Mouse (Mus musculus) cerebellum, adult 2 months (tissue): ENCODE results near the gene Snx21. TPM values are rescaled to one million over a fixed set of nuclear protein-coding genes. Genes with fewer than 3 reads are reported as not detected.
A peak's percentile ranks its signal among the peaks of the same experiment; 100 is the strongest.

Experiments used
- DNase-seq, 2 experiments: peaks; one replicate each; pipeline ENCODE4 v3.0.0; 2021
- H3K27ac ChIP-seq: fragments of 200-500 bp; 2 replicates; pipeline ENCODE4 v1.5.1; 2012; ENCODE audit warnings: low read length, control low read depth, inconsistent platforms; ENCODE audit not compliant: insufficient read depth
- H3K27me3 ChIP-seq: fragments of 200-500 bp; 2 replicates; pipeline ENCODE4 v1.6.1; 2012; ENCODE audit warnings: inconsistent platforms, mild to moderate bottlenecking, low read length, moderate library complexity; ENCODE audit not compliant: control insufficient read depth, insufficient read depth
- H3K4me1 ChIP-seq: fragments of 200-500 bp; 2 replicates; pipeline ENCODE4 v1.6.1; 2011; ENCODE audit warnings: low read length; ENCODE audit not compliant: control insufficient read depth, insufficient read depth
- H3K4me3 ChIP-seq: fragments of 200-500 bp; replicated peaks from 2 replicates; pipeline ENCODE3; 2011; ENCODE audit warnings: mild to moderate bottlenecking, low read depth, low read length, control low read depth; ENCODE audit not compliant: insufficient read depth
- CTCF ChIP-seq: fragments of 200-500 bp; IDR thresholded peaks from 2 replicates; pipeline ENCODE4 v1.5.1; 2011; ENCODE audit warnings: low read depth, mild to moderate bottlenecking, control low read depth, low read length, moderate library complexity, borderline replicate concordance; ENCODE audit not compliant: insufficient read depth
- POLR2A ChIP-seq: fragments of 200-500 bp; IDR thresholded peaks from 2 replicates; pipeline ENCODE4 v1.6.1; 2011; ENCODE audit warnings: low read length, control low read depth, borderline replicate concordance; ENCODE audit not compliant: insufficient read depth
- WGBS: fragments of 180-500 bp; shearing (Covaris S2); methylation state at CpG from one replicate; pipeline ENCODE4 v1.1.7; 2018; 5-methylcytosine and 5-hydroxymethylcytosine counted together
- polyA plus RNA-seq: library from polyadenylated mRNA; depleted of rRNA; stranded (reverse); fragments of >200 nt; gene quantifications from 2 replicates; pipeline ENCODE4 v1.2.3, GENCODE M21; 2012; rRNA removed

Snx21 gene
- polyA plus RNA-seq = 70.7 and 70.8 TPM in 2 replicates

DNA sequence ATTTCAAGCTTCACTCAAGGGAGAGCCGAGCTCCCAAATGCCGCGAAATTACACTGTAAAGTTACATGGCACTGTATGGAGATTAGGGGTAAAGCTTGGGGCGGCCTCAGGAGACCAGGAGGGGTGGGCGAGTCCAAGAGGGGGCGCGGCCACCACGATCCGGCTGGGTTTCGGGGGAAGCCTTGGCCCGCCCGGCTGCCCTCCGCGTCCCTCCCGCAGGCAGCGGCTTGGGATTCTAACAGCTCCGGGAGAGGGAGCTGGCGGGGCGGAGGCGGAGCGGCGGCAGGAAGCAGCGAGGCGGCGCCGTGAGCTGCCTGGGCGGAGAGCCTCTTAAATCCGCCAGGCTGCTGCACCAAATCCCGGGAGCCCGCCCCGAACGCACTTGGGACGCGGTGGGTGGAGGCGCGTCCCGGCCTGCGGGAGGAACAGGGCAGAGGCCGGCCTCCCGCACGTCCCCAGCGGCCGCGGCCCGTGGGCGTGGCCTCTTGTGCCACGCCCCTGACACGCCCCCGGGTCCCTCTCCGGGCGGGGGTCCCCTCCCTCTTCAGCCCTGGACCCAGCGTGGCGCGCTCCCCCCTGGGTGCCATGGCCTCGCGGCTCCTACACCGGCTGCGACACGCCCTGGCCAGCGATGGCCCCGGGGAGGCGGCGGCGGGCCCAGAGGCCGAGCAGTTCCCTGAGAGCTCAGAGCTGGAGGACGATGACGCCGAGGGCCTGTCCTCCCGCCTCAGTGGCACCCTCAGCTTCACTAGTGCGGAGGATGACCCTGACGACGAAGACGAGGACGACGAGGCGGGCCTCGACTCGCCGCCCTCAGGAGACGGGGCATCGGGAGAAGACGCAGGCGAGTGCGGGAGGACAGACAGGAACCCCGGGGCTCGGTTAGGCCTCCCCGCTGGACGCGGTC is at the start of gene Snx21:
Gene Snx21 (plus strand): TSS at position 343 of the 907 bp plus-strand sequence.
- Histone ChIP-seq H3K27ac (peak within 1 kb of the TSS; percentile 78), H3K4me1 (peaks cover 8% of the 10 kb centered on the region), H3K27me3 (no peaks in the 10 kb centered on the region), H3K4me3 (peak within 1 kb of the TSS; percentile 61)
- 1% methylated on average over 89 of the region's 89 CpGs for WGBS
- peak; percentile 92 to 95 for DNase-seq
- TF ChIP-seq CTCF (no peak), POLR2A (peak; percentile 54; the same call in 1 of the 2 replicates)

DNA sequence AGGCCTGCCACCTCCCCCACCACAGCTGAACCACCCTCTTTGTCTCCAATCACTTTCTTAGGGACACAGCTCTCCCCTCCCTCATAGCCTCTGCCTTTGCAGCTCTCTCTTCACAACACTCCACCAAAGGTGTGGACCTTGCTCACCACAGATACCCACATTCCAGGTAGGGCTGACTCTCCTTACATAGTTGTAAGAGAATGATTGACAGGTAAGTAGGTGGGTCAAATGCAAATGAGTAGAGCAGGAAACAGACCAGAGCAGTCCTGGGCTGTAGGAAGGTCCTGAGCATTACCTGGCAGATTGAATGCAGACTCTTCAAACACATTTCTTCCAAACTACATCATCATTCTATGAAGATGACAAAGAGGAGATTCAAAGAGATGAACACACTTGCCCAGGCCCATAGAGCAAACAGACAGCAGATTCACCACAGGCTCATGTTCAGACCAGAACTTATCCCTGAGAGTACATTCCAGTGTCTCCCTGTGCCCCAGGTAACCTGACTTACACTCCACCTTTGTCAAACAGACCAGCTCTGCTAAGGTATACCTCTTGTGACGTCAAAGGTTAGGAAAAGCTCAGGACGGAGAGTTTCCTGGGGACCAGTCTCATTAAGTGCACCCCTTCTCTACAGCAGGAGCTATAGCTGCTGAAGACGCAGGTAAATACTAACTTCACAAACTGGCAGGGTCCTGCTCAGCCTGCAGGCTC is 48.1 kb upstream of the Snx21 start:
- Histone ChIP-seq H3K4me3 (no peak overlapping the region), H3K27ac (no peak overlapping the region), H3K27me3 (no peaks in the 10 kb centered on the region; the same call in 1 of the 2 replicates), H3K4me1 (no peaks in the 10 kb centered on the region)
- no peak for DNase-seq
- TF ChIP-seq POLR2A (no peak), CTCF (no peak)
- 75% methylated on average over 3 of the region's 3 CpGs for WGBS

DNA sequence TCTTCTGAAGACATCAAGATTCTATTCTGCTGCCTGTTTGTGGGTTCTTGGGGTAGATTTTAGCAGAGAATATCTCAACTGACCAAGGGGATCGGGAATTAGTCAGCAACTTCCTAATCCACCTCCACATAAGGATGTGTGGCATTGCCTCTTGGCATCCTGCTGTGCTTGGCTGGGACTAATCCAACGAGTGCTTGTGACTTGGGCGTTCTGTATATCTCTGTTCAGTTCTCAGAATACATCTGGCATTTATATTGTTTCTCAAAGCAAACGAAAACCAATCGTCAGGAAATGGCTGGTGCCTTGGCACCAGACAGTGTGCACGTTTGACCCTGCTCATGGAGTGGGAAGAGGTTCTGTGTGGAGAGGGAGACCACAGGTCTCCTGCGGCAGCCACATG is 45.7 kb upstream of the Snx21 start:
- Histone ChIP-seq H3K4me3 (no peak overlapping the region), H3K27me3 (no peaks in the 10 kb centered on the region), H3K27ac (no peak overlapping the region), H3K4me1 (peaks cover 1% of the 10 kb centered on the region; the same call in 1 of the 2 replicates)
- 40% methylated on average over 7 of the region's 7 CpGs for WGBS
- TF ChIP-seq POLR2A (no peak), CTCF (no peak)
- no peak for DNase-seq

DNA sequence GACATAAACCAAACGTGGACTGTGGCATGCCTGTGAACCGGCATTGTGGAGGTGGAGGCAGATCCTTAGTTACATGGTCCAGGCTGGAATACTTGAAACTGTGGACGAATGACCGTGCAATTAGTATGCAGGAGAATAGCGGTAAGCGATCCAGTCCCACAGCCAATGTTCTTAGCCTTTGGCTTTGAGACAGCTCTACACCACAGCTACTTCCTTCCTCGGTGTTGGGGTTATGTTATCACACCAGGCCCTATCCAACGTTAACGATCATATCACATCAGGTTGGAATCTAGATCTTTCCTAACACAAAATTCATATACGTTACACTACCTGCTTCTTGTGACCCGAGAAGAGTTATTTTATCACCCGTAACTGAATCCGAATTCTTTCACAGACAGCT is 40.6 kb upstream of the Snx21 start:
- WGBS = 62% methylated on average over 13 of the region's 13 CpGs
- Histone ChIP-seq H3K27me3 (no peaks in the 10 kb centered on the region), H3K4me3 (peak overlapping the region; percentile 91), H3K27ac (no peak overlapping the region), H3K4me1 (peaks cover 12% of the 10 kb centered on the region)
- TF ChIP-seq POLR2A (no peak), CTCF (no peak)
- no peak for DNase-seq

DNA sequence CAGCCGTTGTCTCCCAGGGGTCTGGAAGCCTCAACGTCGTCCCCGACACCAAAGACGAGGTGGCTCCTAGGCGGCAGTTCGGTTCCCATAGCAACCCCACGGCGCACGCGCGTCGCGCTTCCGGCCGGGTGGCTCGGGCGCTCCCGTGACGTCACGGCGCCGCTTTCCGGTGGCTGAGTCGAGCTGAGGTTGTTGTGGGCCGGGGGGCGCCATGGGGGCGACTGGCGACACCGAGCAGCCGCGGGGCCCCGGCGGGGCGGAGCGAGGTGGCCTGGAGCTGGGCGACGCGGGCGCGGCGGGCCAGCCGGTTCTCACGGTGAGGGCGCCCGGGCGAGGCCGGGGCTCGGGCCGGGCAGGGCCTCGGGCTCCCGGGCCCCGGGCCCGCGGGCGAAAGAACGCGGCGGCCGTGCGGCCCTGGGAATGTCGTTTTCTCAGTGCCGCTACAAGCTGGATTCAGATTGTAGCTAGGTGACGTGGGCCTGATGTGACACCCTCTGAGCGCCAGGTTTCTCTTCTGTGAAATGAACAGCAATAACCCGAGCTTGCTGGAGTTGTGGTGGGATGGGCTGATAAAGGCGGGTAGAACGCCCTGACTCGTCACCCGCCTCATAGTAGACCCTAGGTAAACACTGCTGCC is 39.7 kb upstream of the Snx21 start, which contains the start of the genes Wfdc3 and Dnttip1:
Gene Wfdc3 (minus strand): TSS at position 89 of the 637 bp plus-strand sequence.
Gene Dnttip1 (plus strand): TSS at position 141 of the 637 bp plus-strand sequence.
- DNase-seq = peak; percentile 91 to 93
- no peaks in the 10 kb centered on the region for H3K27me3 ChIP-seq
- H3K27ac ChIP-seq = peak within 1 kb of the TSS; percentile 78
- H3K4me1 ChIP-seq = peaks cover 12% of the 10 kb centered on the region
- TF ChIP-seq CTCF = no peak
- TF ChIP-seq POLR2A = peak; percentile 66
- H3K4me3 ChIP-seq = peak within 1 kb of the TSS; percentile 91
- under 1% methylated on average over 69 of the region's 70 CpGs for WGBS

DNA sequence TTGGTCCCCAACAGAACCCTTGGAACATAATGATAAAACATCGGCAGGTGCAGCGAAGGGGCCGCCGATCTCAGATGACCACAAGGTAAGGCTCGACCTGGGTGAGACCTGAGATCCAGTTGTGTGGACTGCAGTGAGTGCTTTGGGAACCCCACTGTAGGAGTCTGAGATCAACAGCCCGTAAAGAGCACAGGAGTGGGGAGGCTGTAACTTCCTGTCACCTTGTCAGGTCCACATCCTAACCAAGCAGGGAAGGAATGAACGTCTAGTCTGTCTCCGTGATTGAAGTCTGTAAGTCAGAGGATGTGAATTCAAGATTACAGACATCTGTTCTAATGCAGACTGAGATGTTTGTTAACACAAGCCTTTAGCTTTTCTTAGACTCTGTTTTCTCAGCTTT is 38.9 kb upstream of the Snx21 start:
- DNase-seq = no peak
- no peak for TF ChIP-seq CTCF
- TF ChIP-seq POLR2A = no peak
- Histone ChIP-seq H3K27me3 (no peaks in the 10 kb centered on the region), H3K27ac (no peak overlapping the region; the same call in 1 of the 2 replicates), H3K4me1 (peaks cover 12% of the 10 kb centered on the region), H3K4me3 (peak overlapping the region; percentile 91)
- 47% methylated on average over 8 of the region's 8 CpGs for WGBS

DNA sequence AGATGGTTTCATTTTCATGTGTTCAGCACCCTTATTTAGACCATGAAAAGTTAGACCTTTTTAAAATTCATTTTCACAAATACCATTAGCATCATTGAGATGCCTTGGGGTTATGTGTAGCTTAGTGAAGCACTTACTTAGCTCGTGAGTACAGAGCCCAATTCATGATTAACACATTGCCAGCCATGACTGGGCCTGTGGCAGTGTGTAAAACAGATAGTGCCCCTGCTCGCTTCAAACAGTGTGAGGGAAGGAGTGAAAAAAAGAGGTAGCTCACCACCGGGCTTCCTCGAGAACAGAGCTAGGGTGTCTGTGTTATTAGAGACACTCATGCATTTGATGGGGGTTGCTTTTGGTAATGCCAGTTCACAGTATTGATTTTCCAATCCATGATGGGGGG is 37.4 kb upstream of the Snx21 start:
- WGBS = 78% methylated on average over 4 of the region's 4 CpGs

More for the DNA sequence above, 37.4 kb upstream of the Snx21 start:
- no peaks in the 10 kb centered on the region for H3K27me3 ChIP-seq
- H3K4me1 ChIP-seq = peaks cover 12% of the 10 kb centered on the region
- H3K27ac ChIP-seq = no peak overlapping the region
- DNase-seq = no peak
- H3K4me3 ChIP-seq = no peak overlapping the region
- TF ChIP-seq POLR2A (no peak), CTCF (no peak)
